Mouse (Mus musculus): ENCODE measurements at regions not wholly inside any gene's neighbourhood (a gene's known extent, or its start where the extent isn't known, plus 50 kb on each side); places are given as distances from the start of the nearest gene placed in this dataset.

DNA sequence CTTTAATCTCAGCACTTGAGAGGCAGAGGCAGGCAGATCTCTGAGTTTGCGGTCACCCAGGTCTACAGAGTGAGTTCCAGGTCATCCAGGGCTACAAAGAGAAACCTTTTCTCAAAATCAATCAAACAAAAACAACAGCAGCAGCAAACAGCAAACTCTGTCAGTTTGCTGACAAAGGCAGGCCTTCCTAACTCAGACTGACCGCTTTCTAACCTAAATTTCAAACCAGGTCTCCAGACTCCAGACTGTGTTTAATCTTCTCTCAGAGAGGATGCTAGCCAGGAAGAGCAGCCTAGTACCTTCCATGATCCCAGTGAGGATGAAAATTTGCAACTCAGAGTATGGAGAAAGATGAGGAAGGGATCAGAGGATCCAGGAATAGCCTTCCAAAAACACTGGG lies 185.7 kb upstream of the Cpeb2 start:
- TF ChIP-seq CTCF (IDR thresholded peaks at IDR 0.05; ENCODE audit: borderline replicate concordance, insufficient read depth, low read length), result no peak
- TF ChIP-seq POLR2A (IDR thresholded peaks at IDR 0.05; ENCODE audit: low read depth, low read length), result no peak

Measured in embryonic fibroblast, embryonic 13.5 days (primary cell).